Mouse (Mus musculus) forebrain, embryonic 10.5 days (tissue): ENCODE results near the gene Prtg. TPM values are rescaled to one million over a fixed set of nuclear protein-coding genes. Genes with fewer than 3 reads are reported as not detected.
A peak's percentile ranks its signal among the peaks of the same experiment; 100 is the strongest.

Experiments
- DNase-seq: peaks from one replicate; pipeline ENCODE4 v3.0.0-alpha.2; 2017; ENCODE audit warnings: low spot score; ENCODE audit errors: extremely low spot score
- H3K27ac ChIP-seq: fragments of 300-500 bp; sonication (generic); 2 replicates; pipeline ENCODE4 v1.5.1; 2016; ENCODE audit warnings: mild to moderate bottlenecking
- H3K27me3 ChIP-seq: fragments of 300-500 bp; sonication (generic); 2 replicates; pipeline ENCODE4 v1.6.1; 2016; ENCODE audit warnings: mild to moderate bottlenecking; ENCODE audit not compliant: poor library complexity, severe bottlenecking
- H3K36me3 ChIP-seq: fragments of 300-500 bp; sonication (generic); replicated peaks from 2 replicates; pipeline ENCODE4 v1.6.1; 2016; ENCODE audit warnings: mild to moderate bottlenecking, moderate library complexity
- H3K4me1 ChIP-seq: fragments of 300-500 bp; sonication (generic); 2 replicates; pipeline ENCODE4 v1.6.1; 2016
- H3K4me3 ChIP-seq: fragments of 300-500 bp; sonication (generic); 2 replicates; pipeline ENCODE4 v1.5.1; 2016; ENCODE audit warnings: mild to moderate bottlenecking, moderate library complexity
- H3K9me3 ChIP-seq: fragments of 300-500 bp; sonication (generic); 2 replicates; pipeline ENCODE4 v1.6.1; 2016; ENCODE audit warnings: mild to moderate bottlenecking, moderate library complexity
- WGBS: fragments of 180-500 bp; shearing (Covaris S2); methylation state at CpG from one replicate; pipeline ENCODE4 v1.1.7; 2016; 5-methylcytosine and 5-hydroxymethylcytosine counted together
- polyA plus RNA-seq: library from polyadenylated mRNA; unstranded; fragments of >200 nt; fragmentation: Nextera tagmentation; extraction: Ambion mirVana; gene quantifications from 2 replicates; pipeline ENCODE4 v1.2.1, GENCODE M21; 2016

The Prtg gene
- polyA plus RNA-seq, 1 experiment from 2014 or later, result 10.1 TPM

DNA sequence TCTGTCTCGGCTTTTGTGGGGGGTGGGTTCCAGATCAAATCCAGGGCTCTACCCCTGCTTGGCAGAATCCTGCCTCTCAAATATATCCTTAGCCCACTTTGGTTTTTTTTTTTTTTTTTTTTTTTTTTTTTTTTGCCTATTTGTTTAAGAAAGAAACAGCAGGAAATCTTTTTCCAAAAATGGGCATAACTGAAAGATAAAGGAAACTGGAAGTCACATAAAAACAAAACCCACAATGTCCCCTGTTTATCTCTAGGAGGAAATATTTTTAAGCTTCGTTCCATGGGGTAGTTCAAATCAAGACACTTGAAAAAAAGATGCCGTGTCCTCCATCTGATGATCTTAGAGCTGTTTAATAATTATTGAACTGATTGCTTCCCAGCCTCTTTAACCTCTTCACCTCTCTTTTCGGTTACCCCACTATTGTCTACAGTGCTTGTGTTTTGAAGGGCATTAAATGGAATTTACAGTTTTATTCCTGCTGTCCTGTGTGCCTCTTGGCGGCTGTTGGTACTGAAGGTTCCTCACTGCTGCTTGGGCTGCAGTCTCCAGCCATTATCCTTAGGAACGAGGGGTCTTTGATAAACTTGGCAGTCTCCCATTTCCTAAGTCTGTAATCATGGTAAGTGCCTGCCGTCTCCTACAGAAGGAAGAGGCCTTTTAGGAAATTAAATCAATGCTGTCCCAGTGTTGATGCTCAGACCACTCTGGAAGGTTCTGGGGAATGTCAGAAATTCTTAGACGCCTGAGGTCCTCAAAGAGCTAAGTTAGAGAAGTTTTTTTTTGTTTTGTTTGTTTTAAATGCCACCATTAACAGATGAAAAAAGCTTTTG, 65.8 kb downstream of the Prtg start:
- no peaks in the 10 kb centered on the region for H3K27me3 ChIP-seq
- DNase-seq, result no peak
- H3K36me3 ChIP-seq, result peaks cover 74% of the 10 kb centered on the region
- peaks cover 55% of the 10 kb centered on the region for H3K4me1 ChIP-seq
- no peak overlapping the region for H3K4me3 ChIP-seq
- peak overlapping the region; percentile 79 for H3K27ac ChIP-seq
- H3K9me3 ChIP-seq, result no peaks in the 10 kb centered on the region
- 55% methylated on average over 8 of the region's 8 CpGs for WGBS

DNA sequence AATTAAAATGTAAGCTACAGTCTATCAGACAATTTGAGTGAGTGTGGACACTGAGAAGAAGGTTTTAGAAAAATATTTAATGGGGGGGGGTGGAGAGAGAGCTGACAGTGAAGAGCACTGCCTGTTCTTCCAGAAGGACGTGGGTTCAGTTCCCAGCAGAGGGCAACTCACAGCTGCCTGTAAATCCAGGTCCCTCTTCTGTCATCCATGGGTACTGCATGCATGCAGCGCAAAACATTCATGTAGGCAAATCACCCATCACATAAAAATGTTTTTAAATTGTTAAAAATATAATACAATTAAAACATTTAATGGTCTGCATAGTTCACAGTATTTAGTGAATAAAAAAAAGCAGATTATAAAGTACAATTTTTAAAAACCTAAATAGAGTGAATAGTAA, 69.2 kb downstream of the Prtg start:
- WGBS, result 88% methylated on average over 2 of the region's 2 CpGs
- Histone ChIP-seq H3K9me3 (no peaks in the 10 kb centered on the region), H3K4me3 (no peak overlapping the region), H3K27me3 (no peaks in the 10 kb centered on the region), H3K4me1 (peaks cover 71% of the 10 kb centered on the region), H3K27ac (no peak overlapping the region), H3K36me3 (peaks cover 42% of the 10 kb centered on the region)
- DNase-seq, result no peak

DNA sequence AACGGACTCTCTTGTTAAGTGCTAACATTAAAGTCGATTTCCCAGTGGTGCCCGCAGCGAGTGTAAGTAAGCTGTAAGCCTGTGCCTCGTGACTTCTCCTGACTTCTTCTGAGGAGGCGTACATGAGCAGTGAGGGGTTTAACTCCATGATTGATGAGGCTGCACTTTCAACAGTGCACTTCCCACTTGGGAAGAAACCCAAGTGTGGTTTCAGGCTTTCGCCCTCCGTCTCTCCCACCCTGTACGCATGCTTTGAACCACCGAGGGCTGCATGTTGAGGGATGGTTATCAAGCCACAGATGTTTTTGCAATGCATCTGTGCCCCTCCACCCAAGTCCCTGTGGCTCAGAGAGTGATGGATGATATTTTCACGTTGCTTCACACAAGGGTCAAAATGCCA, 71.2 kb downstream of the Prtg start:
- peaks cover 70% of the 10 kb centered on the region for H3K4me1 ChIP-seq
- no peaks in the 10 kb centered on the region for H3K9me3 ChIP-seq
- peak overlapping the region; percentile 88 for H3K27ac ChIP-seq
- no peaks in the 10 kb centered on the region for H3K27me3 ChIP-seq
- H3K36me3 ChIP-seq, result peaks cover 51% of the 10 kb centered on the region
- 65% methylated on average over 11 of the region's 11 CpGs for WGBS
- H3K4me3 ChIP-seq, result no peak overlapping the region
- no peak for DNase-seq

DNA sequence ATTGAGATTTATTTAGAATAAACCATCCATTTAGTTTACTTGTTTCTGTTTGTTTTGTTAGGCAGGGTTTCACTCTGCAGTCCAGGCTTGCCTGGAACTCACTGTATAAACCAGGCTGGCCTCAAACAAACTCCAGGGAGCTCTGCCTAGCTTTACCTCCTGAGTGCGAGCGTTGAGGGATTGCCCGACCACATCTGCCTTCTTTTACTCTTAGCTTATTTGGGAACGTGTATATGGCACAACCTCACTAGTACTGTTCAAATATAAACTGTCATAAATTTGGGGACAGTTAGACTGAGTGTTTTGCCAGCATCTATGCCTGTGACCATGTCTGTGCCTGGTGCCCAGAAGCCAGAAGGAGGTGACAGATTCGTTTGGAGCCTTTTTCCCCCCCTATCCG, 72.0 kb downstream of the Prtg start:
- Histone ChIP-seq H3K4me1 (peaks cover 73% of the 10 kb centered on the region), H3K27ac (peak overlapping the region; percentile 88), H3K36me3 (peaks cover 49% of the 10 kb centered on the region)

DNA sequence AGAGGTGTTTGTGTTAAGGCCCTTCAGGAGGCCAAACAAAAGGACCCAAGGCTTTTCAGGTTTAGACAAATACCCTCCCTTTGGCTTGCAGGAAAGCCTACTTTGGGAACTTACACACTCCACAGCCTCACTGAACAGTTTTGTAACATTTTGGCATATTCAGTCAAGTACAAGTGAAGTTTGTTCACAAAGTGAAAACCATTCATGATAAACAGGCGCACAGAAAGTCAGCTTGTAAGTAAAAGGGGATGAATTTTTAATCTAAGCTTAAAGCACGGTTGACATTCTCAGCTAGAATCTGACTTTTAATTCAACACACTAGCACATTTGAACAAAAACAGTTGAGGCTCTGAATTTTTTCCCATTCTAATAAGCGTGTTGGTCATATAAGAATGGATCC, 72.9 kb downstream of the Prtg start:
- Histone ChIP-seq H3K27me3 (no peaks in the 10 kb centered on the region), H3K36me3 (peaks cover 40% of the 10 kb centered on the region), H3K9me3 (no peaks in the 10 kb centered on the region), H3K4me3 (peak overlapping the region; percentile 25; the same call in 1 of the 2 replicates), H3K4me1 (peaks cover 73% of the 10 kb centered on the region), H3K27ac (peak overlapping the region; percentile 88)
- no peak for DNase-seq
- WGBS, result 38% methylated on average over 3 of the region's 3 CpGs

More for the DNA sequence above, 72.0 kb downstream of the Prtg start:
- H3K9me3 ChIP-seq, result no peaks in the 10 kb centered on the region
- no peak overlapping the region for H3K4me3 ChIP-seq
- no peaks in the 10 kb centered on the region for H3K27me3 ChIP-seq
- DNase-seq, result no peak
- 50% methylated on average over 6 of the region's 6 CpGs for WGBS

DNA sequence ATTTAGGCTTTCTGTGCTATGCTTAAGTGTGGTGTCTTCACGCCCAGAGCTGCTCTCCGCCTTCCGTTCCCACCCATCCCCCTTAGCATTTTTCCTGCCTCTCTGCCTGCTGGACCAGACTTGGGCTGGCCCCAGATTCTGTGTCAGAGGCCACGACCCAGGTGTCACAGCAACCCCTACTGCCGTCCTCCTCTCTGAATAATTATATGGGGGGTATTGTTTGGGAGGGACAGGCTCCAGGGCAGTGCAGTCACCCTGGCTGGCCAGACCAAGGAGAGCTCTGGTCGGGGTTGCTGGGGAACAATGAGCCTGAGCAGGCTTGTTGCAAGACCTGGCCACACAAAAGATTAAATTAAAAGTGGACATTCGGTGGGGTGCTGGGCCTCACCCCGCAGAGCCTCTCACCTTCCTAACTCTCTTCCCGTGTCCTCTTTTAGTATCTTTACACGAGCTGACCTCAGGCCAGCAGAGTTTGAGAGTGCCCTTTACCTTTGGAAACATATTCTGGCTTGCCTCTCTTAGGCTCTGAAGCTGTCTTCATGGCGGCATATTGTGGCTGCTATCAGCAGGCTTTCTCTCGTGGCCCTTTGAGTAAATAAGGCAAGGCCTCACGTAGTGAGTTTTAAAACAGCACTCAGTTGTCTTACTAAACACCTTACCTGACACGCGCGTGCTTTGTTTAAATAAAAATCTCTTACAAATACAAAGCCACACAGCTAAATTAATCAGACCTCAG, 73.7 kb downstream of the Prtg start:
- peak; percentile 72 for DNase-seq

DNA sequence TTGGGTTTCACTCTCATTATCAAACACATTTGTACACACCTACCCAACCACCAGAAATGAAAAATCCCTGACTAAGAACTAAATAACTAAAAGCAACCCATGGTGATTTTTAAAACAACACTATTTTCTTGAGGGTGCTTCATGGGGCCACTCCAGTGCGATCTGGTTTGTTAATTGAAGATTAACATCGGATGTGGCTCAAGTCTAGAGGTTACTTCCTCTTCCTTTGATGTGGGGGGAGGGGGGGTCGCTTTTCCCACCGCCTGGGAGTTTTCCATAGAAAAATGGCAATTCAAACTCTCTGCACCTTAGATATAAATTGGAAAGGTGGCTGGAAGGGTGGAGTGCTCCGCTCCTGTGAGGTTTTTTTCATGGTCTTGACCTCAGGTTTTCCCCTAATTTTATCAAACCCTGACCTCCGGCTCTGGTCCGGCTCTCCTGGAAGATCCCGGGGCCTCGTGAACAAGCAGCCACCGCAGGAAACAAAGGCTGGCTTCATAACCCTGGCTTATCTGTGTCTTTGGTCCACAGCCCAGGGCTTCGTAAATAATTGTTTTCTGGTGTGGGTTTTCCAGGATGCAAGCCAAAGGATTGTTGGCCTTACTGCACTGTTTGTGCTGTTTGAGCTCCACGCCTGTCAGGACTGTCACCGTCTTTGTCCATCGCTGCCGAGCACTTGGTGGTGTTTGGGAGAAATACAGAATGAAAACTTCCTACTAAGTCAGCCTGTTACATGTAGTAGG, 74.5 kb downstream of the Prtg start:
- peak overlapping the region; percentile 25; the same call in 1 of the 2 replicates for H3K4me3 ChIP-seq
- 17% methylated on average over 15 of the region's 15 CpGs for WGBS
- DNase-seq, result no peak
- H3K27ac ChIP-seq, result peak overlapping the region; percentile 88
- H3K27me3 ChIP-seq, result no peaks in the 10 kb centered on the region
- H3K36me3 ChIP-seq, result peaks cover 37% of the 10 kb centered on the region
- peaks cover 73% of the 10 kb centered on the region for H3K4me1 ChIP-seq
- no peaks in the 10 kb centered on the region for H3K9me3 ChIP-seq

More for the DNA sequence above, 73.7 kb downstream of the Prtg start:
- Histone ChIP-seq H3K36me3 (peaks cover 37% of the 10 kb centered on the region), H3K9me3 (no peaks in the 10 kb centered on the region), H3K27me3 (no peaks in the 10 kb centered on the region), H3K4me1 (peaks cover 73% of the 10 kb centered on the region), H3K4me3 (peak overlapping the region; percentile 25), H3K27ac (peak overlapping the region; percentile 88)
- WGBS, result 14% methylated on average over 16 of the region's 16 CpGs

DNA sequence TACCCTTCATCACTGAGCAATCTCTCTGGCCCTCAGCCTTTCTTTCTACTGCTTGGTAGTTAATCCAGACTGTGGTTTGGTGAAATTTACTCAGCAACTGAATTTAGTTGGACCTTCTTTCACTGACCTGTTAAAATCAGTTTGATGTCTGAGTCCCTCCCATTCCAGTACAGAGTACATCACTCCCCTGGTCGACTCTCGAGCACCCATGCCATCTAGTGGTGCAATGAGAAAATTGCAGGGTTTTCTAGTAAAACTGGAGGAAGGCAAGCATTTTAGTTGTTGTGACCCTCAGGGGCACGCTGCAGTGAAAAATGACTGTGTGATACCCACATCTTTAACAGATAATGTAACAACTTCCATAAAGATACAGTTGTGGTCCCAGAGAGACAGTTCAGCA, 77.3 kb downstream of the Prtg start:
- WGBS, result 23% methylated on average over 3 of the region's 3 CpGs
- H3K4me1 ChIP-seq, result peaks cover 52% of the 10 kb centered on the region
- H3K9me3 ChIP-seq, result no peaks in the 10 kb centered on the region
- DNase-seq, result peak; percentile 62
- peaks cover 47% of the 10 kb centered on the region for H3K36me3 ChIP-seq
- no peak overlapping the region for H3K4me3 ChIP-seq
- H3K27ac ChIP-seq, result peak overlapping the region; percentile 30; the same call in 1 of the 2 replicates
- no peaks in the 10 kb centered on the region for H3K27me3 ChIP-seq

DNA sequence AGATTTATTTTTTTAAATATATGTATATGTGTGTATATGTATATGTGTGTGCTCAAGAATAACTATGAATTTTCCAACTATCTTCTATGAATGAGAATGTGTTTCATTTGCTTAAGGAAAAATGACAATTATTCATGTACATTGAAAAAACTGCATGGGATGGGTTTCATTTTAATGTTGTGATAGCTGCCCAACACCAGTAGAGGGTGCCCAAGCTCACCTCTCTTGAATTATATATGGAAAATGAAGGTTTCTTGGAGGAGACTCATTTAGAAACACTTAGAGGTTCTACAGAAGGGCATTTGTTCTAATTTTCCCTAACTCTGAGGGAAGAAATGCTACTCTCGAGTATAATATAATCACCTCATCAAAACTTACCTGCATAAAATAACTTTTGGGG, 83.1 kb downstream of the Prtg start:
- no peak for DNase-seq
- WGBS, result 87% methylated on average over 1 of the region's 1 CpGs
- no peaks in the 10 kb centered on the region for H3K27me3 ChIP-seq
- no peak overlapping the region for H3K4me3 ChIP-seq
- peaks cover 78% of the 10 kb centered on the region for H3K36me3 ChIP-seq
- H3K27ac ChIP-seq, result no peak overlapping the region
- H3K9me3 ChIP-seq, result no peaks in the 10 kb centered on the region; the same call in 1 of the 2 replicates
- no peaks in the 10 kb centered on the region; the same call in 1 of the 2 replicates for H3K4me1 ChIP-seq

DNA sequence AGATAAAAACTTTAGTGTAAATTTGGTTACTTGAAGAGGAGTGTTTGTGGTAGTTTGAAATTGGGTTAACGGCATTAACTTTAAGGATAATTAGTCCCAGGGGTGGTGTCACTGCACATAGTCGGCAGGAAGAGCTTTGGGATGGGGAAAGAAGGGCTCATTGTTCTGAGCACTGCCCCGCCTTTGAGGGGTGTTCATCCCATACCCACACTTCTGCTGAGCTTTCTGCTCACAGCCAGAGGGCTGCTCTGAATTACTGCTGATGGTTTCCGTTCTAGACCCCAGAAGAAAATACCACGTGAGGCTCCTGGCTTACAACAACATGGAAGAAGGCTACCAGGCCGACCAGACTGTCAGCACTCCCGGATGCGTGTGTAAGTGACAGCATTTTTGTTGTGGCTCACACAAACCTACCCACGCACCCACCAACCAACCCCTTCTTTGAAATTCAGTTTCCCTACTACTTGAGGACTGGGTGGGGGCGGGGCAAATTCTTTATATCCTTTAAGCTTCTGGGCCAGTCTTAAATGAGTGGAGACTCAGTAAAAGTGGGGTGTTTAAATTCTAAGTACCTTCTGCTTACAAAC, 83.9 kb downstream of the Prtg start:
- peak overlapping the region; percentile 1; the same call in 1 of the 2 replicates for H3K27ac ChIP-seq
- H3K4me1 ChIP-seq, result no peaks in the 10 kb centered on the region; the same call in 1 of the 2 replicates
- peaks cover 80% of the 10 kb centered on the region for H3K36me3 ChIP-seq
- DNase-seq, result no peak
- no peaks in the 10 kb centered on the region for H3K27me3 ChIP-seq
- WGBS, result 70% methylated on average over 10 of the region's 10 CpGs
- no peaks in the 10 kb centered on the region; the same call in 1 of the 2 replicates for H3K9me3 ChIP-seq
- H3K4me3 ChIP-seq, result no peak overlapping the region

DNA sequence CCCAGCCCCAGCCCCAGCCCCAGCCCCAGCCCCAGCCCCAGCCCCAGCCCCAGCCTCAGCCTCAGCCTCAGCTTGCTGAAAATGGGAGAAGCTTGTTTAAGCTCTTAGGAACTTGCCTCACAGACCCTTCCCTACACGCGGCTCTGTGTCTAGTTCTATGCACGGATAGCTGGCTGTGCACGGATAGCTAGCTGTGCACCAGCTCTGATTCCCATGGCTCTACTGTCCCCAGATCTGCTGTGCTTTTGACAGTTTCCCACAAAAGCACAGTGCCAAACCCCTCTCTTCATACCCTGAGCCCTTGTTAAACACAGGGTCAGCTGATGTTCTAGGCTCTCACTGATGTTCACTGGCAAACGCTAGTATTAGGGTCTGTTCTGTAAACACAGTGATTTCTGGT, 86.1 kb downstream of the Prtg start:
- Histone ChIP-seq H3K4me3 (no peak overlapping the region), H3K36me3 (peaks cover 59% of the 10 kb centered on the region), H3K9me3 (no peaks in the 10 kb centered on the region; the same call in 1 of the 2 replicates), H3K27ac (no peak overlapping the region), H3K27me3 (no peaks in the 10 kb centered on the region), H3K4me1 (no peaks in the 10 kb centered on the region; the same call in 1 of the 2 replicates)
- WGBS, result 99% methylated on average over 5 of the region's 5 CpGs
- DNase-seq, result no peak

DNA sequence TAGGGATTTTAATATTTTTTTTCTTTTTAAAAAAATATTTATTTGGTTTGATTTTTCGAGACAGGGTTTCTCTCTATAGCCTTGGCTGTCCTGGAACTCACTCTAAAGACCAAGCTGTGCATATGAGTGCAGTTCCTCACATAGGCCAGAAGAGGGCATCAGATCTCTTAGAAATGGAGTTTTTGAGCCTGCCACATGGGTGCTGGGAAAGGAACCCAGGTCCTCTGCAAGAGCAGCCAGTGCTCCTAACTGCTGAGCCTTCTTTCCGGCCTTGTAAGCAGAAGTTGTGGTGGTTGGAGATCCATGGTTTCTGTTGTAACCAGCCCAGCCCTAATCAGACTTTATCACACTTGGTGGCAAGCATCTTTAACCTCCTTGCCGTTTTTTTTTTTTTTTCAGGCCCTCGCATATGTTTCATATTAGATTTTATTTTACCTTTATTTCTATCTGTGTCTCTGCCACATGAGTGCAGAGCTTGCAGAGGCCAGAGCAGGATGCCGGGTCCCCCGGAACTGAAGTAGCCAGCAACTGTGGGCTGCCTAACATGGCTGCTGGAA, 88.2 kb downstream of the Prtg start:
- Histone ChIP-seq H3K27me3 (no peaks in the 10 kb centered on the region), H3K9me3 (no peaks in the 10 kb centered on the region; the same call in 1 of the 2 replicates), H3K4me1 (no peaks in the 10 kb centered on the region; the same call in 1 of the 2 replicates), H3K27ac (no peak overlapping the region), H3K4me3 (no peak overlapping the region), H3K36me3 (peaks cover 54% of the 10 kb centered on the region)
- no peak for DNase-seq
- 94% methylated on average over 6 of the region's 6 CpGs for WGBS
